Mouse (Mus musculus) 416B (cell line): ENCODE data around the gene Dio2.

Source experiments
- DNase-seq: peaks from one replicate; pipeline ENCODE4 v3.0.0; 2011; ENCODE audit warnings: low read depth

Gene Dio2

GRCm38 (mm10) chr12:90738388-90739223 lies at the start of gene Dio2:
Dio2 (minus strand) TSS chr12:90738438.
- DNase-seq = peak; percentile 64

- peak; percentile 55 for DNase-seq
Observed at GRCm38 (mm10) chr12:90781438-90781837, 43.2 kb upstream of the Dio2 start.

GRCm38 (mm10) chr12:90744752-90745151 lies 6.5 kb upstream of the Dio2 start:
- DNase-seq = no peak

- no peak for DNase-seq
Observed at GRCm38 (mm10) chr12:90743633-90744032, 5.4 kb upstream of the Dio2 start.

GRCm38 (mm10) chr12:90740468-90740867 lies 2.2 kb upstream of the Dio2 start:
- DNase-seq = peak; percentile 80

GRCm38 (mm10) chr12:90737932-90738331 lies 306 bp downstream of the Dio2 start:
- peak; percentile 57 for DNase-seq

GRCm38 (mm10) chr12:90735447-90735846 lies 2.8 kb downstream of the Dio2 start:
- peak; percentile 54 for DNase-seq

GRCm38 (mm10) chr12:90734503-90734902 lies 3.7 kb downstream of the Dio2 start:
- no peak for DNase-seq

GRCm38 (mm10) chr12:90733721-90734120 lies 4.5 kb downstream of the Dio2 start:
- no peak for DNase-seq

GRCm38 (mm10) chr12:90729648-90730047 lies 8.6 kb downstream of the Dio2 start:
- DNase-seq = peak; percentile 74

GRCm38 (mm10) chr12:90725107-90725506 lies 13.1 kb downstream of the Dio2 start:
- DNase-seq = no peak

GRCm38 (mm10) chr12:90724644-90725043 lies 13.6 kb downstream of the Dio2 start:
- peak; percentile 27 for DNase-seq

- DNase-seq = peak; percentile 5
Observed at GRCm38 (mm10) chr12:90694135-90694534, 44.1 kb downstream of the Dio2 start.
